Comparison of ENCODE assay signal across 9 mouse cellular contexts in the genomic region with DNA sequence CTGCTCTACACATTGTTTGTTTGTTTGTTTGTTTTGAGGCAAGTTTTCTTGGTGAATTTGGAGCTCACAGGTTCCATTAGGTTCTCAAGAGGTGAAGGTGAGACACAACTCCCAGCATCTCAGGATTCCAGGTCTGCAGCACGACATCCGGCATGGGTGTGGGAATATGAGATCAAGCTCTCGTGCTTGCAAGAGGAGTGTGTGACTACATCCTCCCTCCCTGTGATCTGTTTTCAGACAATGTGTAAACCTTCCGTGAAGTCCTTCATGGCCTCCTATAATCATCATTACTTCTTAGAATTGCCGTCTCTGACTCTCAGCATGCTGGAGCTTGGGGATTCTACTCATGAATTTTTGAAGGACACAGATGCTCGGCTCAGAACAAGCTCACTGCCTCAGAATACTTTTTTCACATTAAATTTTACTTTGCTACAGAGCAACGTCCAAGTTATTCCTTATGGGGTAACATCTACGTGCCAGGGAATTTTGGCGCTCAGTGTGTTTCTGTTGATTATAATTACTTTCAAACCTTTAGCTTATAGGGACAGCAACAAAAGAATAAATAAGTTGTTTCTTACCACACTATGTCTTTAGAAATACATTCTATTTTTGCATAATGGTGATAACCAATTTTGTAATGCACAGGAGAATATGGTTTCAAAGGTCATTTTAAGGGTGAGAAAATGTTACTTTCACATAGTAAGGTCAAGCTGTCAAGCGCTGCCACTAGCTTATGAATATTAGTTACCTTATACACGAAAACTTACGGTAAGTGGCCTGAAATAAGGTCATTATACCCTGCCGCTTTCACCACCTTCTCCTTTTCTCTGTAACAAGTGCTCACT.
A peak's percentile ranks its signal among the peaks of the same experiment; 100 is the strongest.
DNase-seq lines count a peak whose midpoint lies in the region; ATAC-seq and TF ChIP-seq lines count a peak whose summit lies in the region.
"Had no signal": no experiment of that assay in that cellular context is flagged by ENCODE, and none has a peak within 500 bp of the region (broad histone marks: within the 10 kb centered on the region; RNA-seq: fewer than 3 reads in every experiment).

No protein-coding gene starts in this region.

- no peak for DNase-seq in left cerebral cortex, adult 2 months (ENCODE audit: extremely low spot score in 1 of 2, low spot score in 2 of 2)
- DNase-seq in left cerebral cortex, adult 9 months (ENCODE audit: low spot score in 2 of 2): no peak
- DNase-seq in embryo, embryonic 11 days: peak; percentile 90
- no peak for DNase-seq in hindbrain, embryonic 10.5 days (ENCODE audit: low spot score)
- no peak for DNase-seq in cerebellum, adult 11 months
- DNase-seq in left cerebral cortex, adult 18-20 months (ENCODE audit: low spot score in 2 of 2): no peak
- DNase-seq: thymus, adult 18-20 months had no signal

- H3K9me3 ChIP-seq in hindbrain, embryonic 10.5 days: no peaks in the 10 kb centered on the region
- no peaks in the 10 kb centered on the region for H3K9me3 ChIP-seq in neural tube, embryonic 13.5 days
- no peaks in the 10 kb centered on the region for H3K9me3 ChIP-seq in liver, embryonic 12.5 days (replicated peaks)

- intact Hi-C loops in left cerebral cortex, adult 2 months (cut with DNase I): loop anchor here (2.0 kb wide), 1 partner anchor 57 kb away; no protein-coding TSS in a partner anchor

- H3K27me3 ChIP-seq in hindbrain, embryonic 10.5 days (ENCODE audit: insufficient read depth, poor library complexity, severe bottlenecking): no peaks in the 10 kb centered on the region
- H3K27me3 ChIP-seq in neural tube, embryonic 13.5 days: no peaks in the 10 kb centered on the region
- H3K27me3 ChIP-seq in liver, embryonic 12.5 days (replicated peaks): no peaks in the 10 kb centered on the region

- peak overlapping the region; percentile 71 for H3K27ac ChIP-seq in left cerebral cortex, adult 2 months
- no peak overlapping the region for H3K27ac ChIP-seq in hindbrain, embryonic 10.5 days
- no peak overlapping the region for H3K27ac ChIP-seq in neural tube, embryonic 13.5 days (replicated peaks)
- H3K27ac ChIP-seq in liver, embryonic 12.5 days: no peak overlapping the region

- no peak overlapping the region for H3K4me3 ChIP-seq in left cerebral cortex, adult 2 months
- 0 out of 2 replicates have a peak overlapping the region, but pooled peaks have one; percentile 21 for H3K4me3 ChIP-seq in hindbrain, embryonic 10.5 days
- no peak overlapping the region for H3K4me3 ChIP-seq in neural tube, embryonic 13.5 days
- no peak overlapping the region for H3K4me3 ChIP-seq in liver, embryonic 12.5 days

- no peaks in the 10 kb centered on the region for H3K36me3 ChIP-seq in hindbrain, embryonic 10.5 days
- no peaks in the 10 kb centered on the region for H3K36me3 ChIP-seq in neural tube, embryonic 13.5 days
- H3K36me3 ChIP-seq in liver, embryonic 12.5 days: no peaks in the 10 kb centered on the region

- peak overlapping the region; percentile 28 for H3K4me2 ChIP-seq in neural tube, embryonic 13.5 days
- H3K4me2 ChIP-seq in liver, embryonic 12.5 days: no peak overlapping the region

- ATAC-seq in neural tube, embryonic 13.5 days (ENCODE audit: low read depth): no peak
- ATAC-seq in liver, embryonic 12.5 days: no peak

- no peak for TF ChIP-seq CTCF in left cerebral cortex, adult 2 months (IDR thresholded peaks at IDR 0.05)

- no peak overlapping the region for H3K9ac ChIP-seq in neural tube, embryonic 13.5 days
- H3K9ac ChIP-seq in liver, embryonic 12.5 days: no peak overlapping the region

- 43% methylated on average over 13 of the region's 13 CpGs for WGBS in hindbrain, embryonic 10.5 days
- 34% methylated on average over 13 of the region's 13 CpGs for WGBS in neural tube, embryonic 13.5 days
- 50% methylated on average over 13 of the region's 13 CpGs for WGBS in liver, embryonic 12.5 days (ENCODE audit: insufficient replicate concordance)

- H3K4me1 ChIP-seq in hindbrain, embryonic 10.5 days (replicated peaks): peaks cover 14% of the 10 kb centered on the region
- peaks cover 13% of the 10 kb centered on the region; the same call in 1 of the 2 replicates for H3K4me1 ChIP-seq in neural tube, embryonic 13.5 days (replicated peaks)
- H3K4me1 ChIP-seq in liver, embryonic 12.5 days: no peaks in the 10 kb centered on the region
